Mouse (Mus musculus): ENCODE measurements around the gene Grip1. TPM values are rescaled to one million over a fixed set of nuclear protein-coding genes. Genes with fewer than 3 reads are reported as not detected.

Grip1 gene
- polyA plus RNA-seq, 1 experiment from 2014 or later: 0.87 TPM

DNA sequence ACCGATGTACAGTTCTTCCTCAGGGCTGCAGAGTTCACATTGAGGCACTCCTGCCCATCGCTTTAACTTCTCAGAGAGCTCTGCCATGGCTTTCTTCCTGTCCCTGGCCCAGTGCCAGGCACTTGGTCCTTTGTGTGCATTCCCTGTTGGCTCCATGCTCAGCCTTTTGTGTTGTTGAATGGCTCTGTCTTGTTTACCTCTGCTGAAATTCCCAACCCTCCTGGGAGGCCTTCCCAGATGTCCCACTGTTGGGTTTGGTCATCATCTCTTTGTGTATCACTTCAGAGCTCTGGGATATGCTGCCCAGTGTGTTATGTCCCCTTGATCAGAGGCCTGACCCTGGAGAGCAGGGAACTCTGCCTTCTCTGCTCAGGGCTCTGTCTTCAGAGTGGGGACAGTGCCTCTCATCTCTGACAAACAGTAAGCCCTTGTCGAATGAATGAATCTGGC, 230.8 kb downstream of the Grip1 start:
- no peaks in the 10 kb centered on the region for H3K36me3 ChIP-seq (ENCODE audit: insufficient read depth, low read length)
- H3K4me2 ChIP-seq (replicated peaks; ENCODE audit: low read depth, low read length): no peak overlapping the region
- no peak overlapping the region for H3K27ac ChIP-seq (ENCODE audit: low read length)
- H3K27me3 ChIP-seq (replicated peaks; ENCODE audit: insufficient read depth, low read length): no peaks in the 10 kb centered on the region
- TF ChIP-seq CTCF (IDR thresholded peaks at IDR 0.05) (no peak), EP300 (IDR thresholded peaks at IDR 0.05) (no peak)
- WGBS: 40% methylated on average over 3 of the region's 3 CpGs
- H3K9ac ChIP-seq (replicated peaks; ENCODE audit: low read depth): no peak overlapping the region
- H3K4me3 ChIP-seq (ENCODE audit: low read depth, low read length): no peak overlapping the region
- ATAC-seq (no peak), DNase-seq (ENCODE audit: low spot score) (no peak)
- H3K9me3 ChIP-seq (ENCODE audit: low read length): no peaks in the 10 kb centered on the region
- H3K4me1 ChIP-seq (ENCODE audit: insufficient read depth, low read depth, low read length): no peaks in the 10 kb centered on the region

DNA sequence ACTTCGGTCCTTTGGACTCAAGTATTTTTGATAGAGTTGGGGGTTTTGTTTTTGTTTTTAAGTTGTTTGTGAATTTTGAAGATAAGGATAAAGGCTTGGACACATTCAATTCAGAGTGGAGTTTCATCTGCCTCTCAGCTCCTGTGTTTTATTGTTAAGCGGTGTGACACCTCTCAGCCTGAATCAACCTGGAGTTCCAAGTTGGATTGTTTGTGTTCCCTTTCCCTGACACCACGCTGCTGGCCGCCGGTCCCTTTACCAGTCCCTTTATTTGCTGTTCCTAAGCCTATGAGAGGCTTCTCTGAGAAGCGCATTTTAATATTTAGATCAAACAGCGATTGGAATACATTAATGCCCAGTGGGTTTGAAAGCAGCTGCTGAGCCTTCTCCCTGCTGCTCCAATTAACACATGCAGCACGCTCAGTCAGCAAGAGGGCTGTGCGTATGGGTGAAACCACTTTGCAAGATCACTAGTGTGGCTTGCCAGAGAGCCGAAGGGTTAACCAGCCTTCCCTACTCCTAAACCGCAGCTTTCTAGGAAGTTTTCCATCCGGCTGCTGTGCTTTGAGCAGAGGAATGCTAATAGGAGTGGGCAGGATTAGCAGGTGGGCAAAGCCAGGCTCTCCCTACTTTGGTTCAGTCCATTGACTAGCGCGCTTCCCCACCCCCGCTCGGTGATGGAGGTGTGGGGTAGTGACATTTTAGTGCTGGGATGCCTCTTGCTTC, 237.9 kb downstream of the Grip1 start:
- ATAC-seq: no peak
- no peaks in the 10 kb centered on the region for H3K36me3 ChIP-seq (ENCODE audit: insufficient read depth, low read length)

DNA sequence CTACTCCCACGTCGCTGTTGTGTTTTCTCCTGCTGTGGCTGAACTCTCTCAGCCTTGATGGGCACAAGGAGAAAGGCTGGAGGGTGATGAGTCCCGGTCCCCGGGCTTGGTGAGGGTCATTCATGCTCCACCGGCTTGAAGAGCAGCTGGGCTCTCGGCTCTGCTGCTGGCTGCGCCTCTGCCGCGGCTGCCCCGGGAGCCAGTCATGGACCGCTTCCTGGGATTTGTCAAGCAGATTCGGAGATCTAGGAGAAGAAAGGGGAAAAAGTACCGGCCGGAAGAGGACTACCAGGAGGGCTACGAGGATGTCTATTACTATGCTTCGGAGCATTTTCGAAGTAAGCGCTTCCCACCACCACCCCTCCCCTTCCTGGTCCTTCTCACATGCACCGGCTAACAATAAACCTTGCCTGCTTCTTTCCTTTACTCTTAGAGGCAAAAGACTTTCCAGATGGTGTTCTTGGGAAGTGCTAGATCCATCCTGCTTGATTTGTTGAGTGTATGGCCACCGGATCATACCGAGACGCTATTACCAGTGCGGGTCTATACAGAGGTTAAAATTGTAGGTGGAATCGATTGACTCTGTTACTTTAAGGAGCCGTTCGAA, 238.8 kb downstream of the Grip1 start:
- Histone ChIP-seq H3K27ac (ENCODE audit: low read length) (no peak overlapping the region), H3K4me2 (replicated peaks; ENCODE audit: low read depth, low read length) (0 out of 2 replicates have a peak overlapping the region, but pooled peaks have one; percentile 11), H3K9me3 (ENCODE audit: low read length) (no peaks in the 10 kb centered on the region), H3K4me1 (ENCODE audit: insufficient read depth, low read depth, low read length) (no peaks in the 10 kb centered on the region), H3K27me3 (replicated peaks; ENCODE audit: insufficient read depth, low read length) (peaks cover 3% of the 10 kb centered on the region; the same call in 1 of the 2 replicates), H3K4me3 (ENCODE audit: low read depth, low read length) (no peak overlapping the region), H3K36me3 (ENCODE audit: insufficient read depth, low read length) (no peaks in the 10 kb centered on the region), H3K9ac (replicated peaks; ENCODE audit: low read depth) (no peak overlapping the region)
- no peak for DNase-seq (ENCODE audit: low spot score)
- TF ChIP-seq CTCF (IDR thresholded peaks at IDR 0.05): no peak
- TF ChIP-seq EP300 (IDR thresholded peaks at IDR 0.05): no peak
- ATAC-seq: no peak
- WGBS: 4% methylated on average over 26 of the region's 26 CpGs

More for the DNA sequence above, 237.9 kb downstream of the Grip1 start:
- no peak for TF ChIP-seq CTCF (IDR thresholded peaks at IDR 0.05)
- no peak for TF ChIP-seq EP300 (IDR thresholded peaks at IDR 0.05)
- no peaks in the 10 kb centered on the region for H3K9me3 ChIP-seq (ENCODE audit: low read length)
- H3K27ac ChIP-seq (ENCODE audit: low read length): no peak overlapping the region
- peak overlapping the region; percentile 11; the same call in 1 of the 2 replicates for H3K4me2 ChIP-seq (replicated peaks; ENCODE audit: low read depth, low read length)
- H3K9ac ChIP-seq (replicated peaks; ENCODE audit: low read depth): no peak overlapping the region
- no peaks in the 10 kb centered on the region for H3K4me1 ChIP-seq (ENCODE audit: insufficient read depth, low read depth, low read length)
- no peak overlapping the region for H3K4me3 ChIP-seq (ENCODE audit: low read depth, low read length)
- peaks cover 3% of the 10 kb centered on the region; the same call in 1 of the 2 replicates for H3K27me3 ChIP-seq (replicated peaks; ENCODE audit: insufficient read depth, low read length)
- 3% methylated on average over 16 of the region's 16 CpGs for WGBS
- DNase-seq (ENCODE audit: low spot score): no peak

DNA sequence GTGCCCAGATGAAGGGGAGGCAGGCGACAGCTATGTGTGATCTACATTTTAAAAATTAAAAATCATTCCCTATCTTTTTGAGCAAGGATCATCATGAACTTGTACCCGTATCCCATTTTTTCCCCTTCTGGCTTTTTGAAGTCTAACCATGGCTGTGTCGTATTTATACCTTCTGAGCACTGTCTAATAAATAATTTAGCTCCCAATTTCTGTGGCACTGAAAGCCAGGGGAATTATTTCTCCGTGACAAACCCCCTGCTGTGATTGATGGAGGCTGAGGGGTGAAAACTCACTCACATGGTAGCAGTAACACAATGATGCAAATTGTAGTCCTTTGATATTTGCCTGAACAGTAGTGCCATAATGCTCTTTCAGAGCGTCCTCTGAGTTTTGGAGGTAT, 239.8 kb downstream of the Grip1 start:
- Histone ChIP-seq H3K4me3 (ENCODE audit: low read depth, low read length) (no peak overlapping the region), H3K4me2 (replicated peaks; ENCODE audit: low read depth, low read length) (no peak overlapping the region), H3K4me1 (ENCODE audit: insufficient read depth, low read depth, low read length) (no peaks in the 10 kb centered on the region), H3K9me3 (ENCODE audit: low read length) (no peaks in the 10 kb centered on the region), H3K27ac (ENCODE audit: low read length) (no peak overlapping the region), H3K36me3 (ENCODE audit: insufficient read depth, low read length) (no peaks in the 10 kb centered on the region), H3K9ac (replicated peaks; ENCODE audit: low read depth) (no peak overlapping the region), H3K27me3 (replicated peaks; ENCODE audit: insufficient read depth, low read length) (peaks cover 3% of the 10 kb centered on the region; the same call in 1 of the 2 replicates)
- ATAC-seq (no peak), DNase-seq (ENCODE audit: low spot score) (no peak)
- 67% methylated on average over 5 of the region's 5 CpGs for WGBS
- TF ChIP-seq CTCF (IDR thresholded peaks at IDR 0.05): no peak
- no peak for TF ChIP-seq EP300 (IDR thresholded peaks at IDR 0.05)

DNA sequence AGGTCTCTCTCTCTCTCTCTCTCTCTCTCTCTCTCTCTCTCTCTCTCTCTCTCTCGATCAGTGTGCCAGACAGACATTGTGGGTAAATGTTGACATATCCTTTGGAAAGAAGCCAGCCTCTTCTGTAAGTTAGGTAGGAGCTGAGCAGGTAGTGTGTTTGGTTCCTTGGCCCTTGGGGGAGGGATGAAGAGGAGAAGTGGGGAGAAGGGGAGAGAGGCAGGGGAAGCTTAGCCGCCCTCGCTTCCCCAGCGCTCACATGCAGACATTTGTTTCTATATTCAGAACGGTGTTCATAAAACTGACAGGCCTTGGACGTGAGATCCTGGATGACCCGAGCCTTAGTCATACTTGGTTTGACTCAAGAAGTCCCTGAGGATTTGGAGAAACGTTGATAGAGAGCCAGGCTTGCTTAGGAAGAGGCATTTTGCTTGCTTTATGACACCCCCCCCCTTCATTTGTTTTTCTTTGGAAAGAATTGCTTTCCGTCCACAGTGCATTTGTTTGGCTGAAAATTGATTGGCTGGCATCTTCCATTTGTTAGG, 243.7 kb downstream of the Grip1 start:
- H3K27me3 ChIP-seq (replicated peaks; ENCODE audit: insufficient read depth, low read length): peaks cover 2% of the 10 kb centered on the region; the same call in 1 of the 2 replicates
- H3K9ac ChIP-seq (replicated peaks; ENCODE audit: low read depth): no peak overlapping the region
- no peak overlapping the region for H3K4me3 ChIP-seq (ENCODE audit: low read depth, low read length)
- no peaks in the 10 kb centered on the region for H3K36me3 ChIP-seq (ENCODE audit: insufficient read depth, low read length)
- no peak overlapping the region for H3K4me2 ChIP-seq (replicated peaks; ENCODE audit: low read depth, low read length)
- 36% methylated on average over 9 of the region's 9 CpGs for WGBS
- DNase-seq (ENCODE audit: low spot score) (no peak), ATAC-seq (no peak)
- no peak overlapping the region for H3K27ac ChIP-seq (ENCODE audit: low read length)
- H3K4me1 ChIP-seq (ENCODE audit: insufficient read depth, low read depth, low read length): no peaks in the 10 kb centered on the region
- H3K9me3 ChIP-seq (ENCODE audit: low read length): no peaks in the 10 kb centered on the region
- TF ChIP-seq CTCF (IDR thresholded peaks at IDR 0.05): no peak
- TF ChIP-seq EP300 (IDR thresholded peaks at IDR 0.05): no peak

DNA sequence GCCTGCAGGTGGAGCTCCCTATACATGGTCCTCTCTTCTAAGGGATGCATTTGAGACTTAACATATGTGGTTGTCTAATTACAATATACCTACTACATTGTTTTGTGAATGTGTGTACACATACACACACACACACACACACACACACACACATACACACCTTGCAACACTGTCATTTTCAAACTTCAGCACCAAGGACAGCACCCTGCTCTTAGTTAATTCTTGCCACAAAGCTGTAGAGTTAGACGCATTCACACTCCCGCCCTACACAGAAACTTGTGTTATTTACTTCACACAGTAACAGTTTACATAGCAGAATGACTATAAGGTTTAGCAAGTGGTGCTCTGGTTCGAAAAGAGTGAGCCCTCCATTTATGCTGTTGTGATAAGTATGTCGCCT, 251.7 kb downstream of the Grip1 start:
- Histone ChIP-seq H3K9ac (replicated peaks; ENCODE audit: low read depth) (no peak overlapping the region), H3K27ac (ENCODE audit: low read length) (no peak overlapping the region), H3K4me3 (ENCODE audit: low read depth, low read length) (no peak overlapping the region), H3K4me1 (ENCODE audit: insufficient read depth, low read depth, low read length) (no peaks in the 10 kb centered on the region), H3K9me3 (ENCODE audit: low read length) (no peaks in the 10 kb centered on the region), H3K4me2 (replicated peaks; ENCODE audit: low read depth, low read length) (no peak overlapping the region), H3K27me3 (replicated peaks; ENCODE audit: insufficient read depth, low read length) (no peaks in the 10 kb centered on the region), H3K36me3 (ENCODE audit: insufficient read depth, low read length) (no peaks in the 10 kb centered on the region)
- no peak for ATAC-seq
- no peak for TF ChIP-seq CTCF (IDR thresholded peaks at IDR 0.05)
- TF ChIP-seq EP300 (IDR thresholded peaks at IDR 0.05): no peak
- 44% methylated on average over 4 of the region's 4 CpGs for WGBS
- DNase-seq (ENCODE audit: low spot score): peak; percentile 44
